Mouse (Mus musculus) liver, adult (tissue): ENCODE measurements around the gene Wdtc1.

Experiments
- GATA4 ChIP-seq: IDR thresholded peaks from 2 replicates; pipeline ENCODE4 v1.6.1; 2014; ENCODE audit warnings: mild to moderate bottlenecking, low read length; ENCODE audit not compliant: insufficient replicate concordance

Wdtc1 gene

DNA sequence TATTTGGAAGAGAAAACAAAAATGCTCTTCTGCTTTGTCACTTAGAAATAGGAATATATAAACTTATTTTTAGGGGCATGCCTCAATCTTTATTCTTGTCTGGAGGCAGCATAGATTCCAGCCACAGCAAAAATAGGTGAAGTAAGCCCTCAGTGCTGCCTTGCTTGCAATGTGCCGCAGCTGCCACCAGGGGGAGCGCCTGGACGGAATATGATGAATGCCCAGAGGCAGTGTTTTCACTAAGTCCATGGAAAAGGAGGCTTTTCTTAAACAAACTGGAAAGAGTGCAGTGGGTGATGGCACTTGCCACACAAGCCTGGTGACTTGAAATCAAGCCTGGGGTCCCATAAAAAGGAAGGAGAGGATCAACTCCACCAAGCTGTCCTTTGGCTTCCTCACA lies 43.3 kb downstream of the Wdtc1 start:
- no peak for TF ChIP-seq GATA4

DNA sequence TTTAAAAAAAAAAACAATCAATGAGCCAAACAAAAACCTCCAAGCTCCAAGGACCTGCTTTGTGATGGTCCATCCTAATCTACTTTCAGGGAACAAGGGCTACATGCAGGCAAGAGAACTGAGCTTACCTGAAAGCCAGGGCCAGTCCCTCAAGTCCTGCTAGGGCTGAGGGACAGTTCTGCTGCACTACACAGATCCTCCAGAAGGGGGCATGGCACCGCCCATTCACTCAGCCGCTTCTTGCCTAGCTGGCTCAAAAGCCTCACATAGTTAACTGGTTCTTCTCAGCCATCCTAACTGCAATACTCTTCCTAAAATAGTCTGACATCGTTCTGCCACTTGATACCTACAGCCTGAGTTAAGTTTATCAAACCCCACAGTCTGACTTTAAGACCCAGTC lies 46.0 kb downstream of the Wdtc1 start:
- no peak for TF ChIP-seq GATA4

DNA sequence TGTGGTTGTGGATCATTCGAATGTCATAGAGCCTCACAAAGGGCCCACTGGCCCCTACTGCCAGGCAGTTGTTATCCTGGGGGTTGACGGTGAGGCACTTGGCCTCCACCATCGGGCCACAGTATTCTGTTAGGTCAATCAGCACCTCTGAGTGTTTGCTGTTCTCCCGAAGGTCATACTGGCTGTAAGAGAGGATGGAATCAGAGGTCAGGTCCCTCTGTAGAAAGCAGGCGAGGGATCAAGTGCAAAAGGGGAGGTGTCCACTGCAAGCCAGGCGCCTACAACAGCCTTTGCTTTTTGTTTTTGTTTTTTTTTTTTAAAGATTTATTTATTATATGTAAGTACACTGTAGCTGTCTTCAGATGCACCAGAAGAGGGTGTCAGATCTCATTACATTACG lies 47.5 kb downstream of the Wdtc1 start:
- no peak for TF ChIP-seq GATA4

DNA sequence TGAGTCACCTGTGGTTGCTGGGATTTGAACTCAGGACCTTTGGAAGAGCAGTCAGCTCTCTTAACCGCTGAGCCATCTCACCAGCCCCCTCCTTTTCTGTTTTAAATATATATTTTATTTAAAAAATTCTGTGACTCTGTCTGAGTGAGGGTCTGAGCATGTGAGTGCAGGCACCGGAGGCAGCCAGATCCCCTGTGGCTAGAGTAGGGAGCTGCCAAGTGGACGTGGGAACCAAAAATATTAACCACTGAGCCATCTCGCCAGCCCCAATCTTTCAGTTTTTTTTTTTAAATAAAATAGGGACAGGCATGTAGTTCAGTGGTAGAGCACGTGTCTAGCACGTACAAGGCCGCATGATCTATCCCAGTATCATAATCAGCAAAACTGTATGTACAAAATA lies 48.5 kb downstream of the Wdtc1 start:
- TF ChIP-seq GATA4, result no peak

DNA sequence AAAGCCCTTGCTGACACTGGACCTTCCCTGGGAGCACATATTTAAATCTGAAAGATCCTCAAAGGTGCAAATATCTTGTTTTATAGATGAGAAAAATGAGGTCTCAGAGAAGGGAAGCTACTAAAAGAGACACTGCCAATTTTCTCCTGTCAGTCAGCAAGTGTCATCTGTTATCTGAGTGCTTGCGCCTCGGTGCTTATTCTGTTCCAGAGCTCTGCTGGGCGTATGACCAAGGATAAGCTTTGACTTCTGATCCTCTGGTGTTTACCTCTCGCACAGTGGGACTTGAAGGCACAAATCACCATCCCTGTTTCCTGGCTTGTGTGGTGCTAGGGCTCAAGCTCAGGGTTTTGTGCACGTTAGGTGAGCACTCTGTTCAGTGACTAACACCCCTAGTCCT lies 50.6 kb downstream of the Wdtc1 start:
- no peak for TF ChIP-seq GATA4

DNA sequence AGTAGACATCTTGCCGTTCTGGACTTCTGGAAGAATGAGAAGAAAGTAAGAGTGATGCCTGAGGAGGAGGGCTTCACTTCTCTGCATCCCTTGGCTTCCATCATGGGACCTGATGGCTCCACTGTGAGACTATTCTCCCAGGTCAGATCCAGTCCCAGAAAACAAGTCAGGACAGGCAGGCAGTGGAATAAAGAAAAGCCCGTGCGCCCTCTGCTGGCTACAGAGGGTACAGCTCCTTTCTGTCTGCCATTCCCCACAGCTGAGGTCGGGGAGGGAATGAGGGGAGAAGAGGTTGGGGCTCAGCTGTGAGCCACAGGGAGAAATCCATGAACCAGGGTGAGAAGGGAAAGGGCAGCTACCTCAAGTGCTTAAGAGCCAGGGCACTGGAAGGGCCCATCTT lies 51.5 kb downstream of the Wdtc1 start:
- TF ChIP-seq GATA4, result no peak

DNA sequence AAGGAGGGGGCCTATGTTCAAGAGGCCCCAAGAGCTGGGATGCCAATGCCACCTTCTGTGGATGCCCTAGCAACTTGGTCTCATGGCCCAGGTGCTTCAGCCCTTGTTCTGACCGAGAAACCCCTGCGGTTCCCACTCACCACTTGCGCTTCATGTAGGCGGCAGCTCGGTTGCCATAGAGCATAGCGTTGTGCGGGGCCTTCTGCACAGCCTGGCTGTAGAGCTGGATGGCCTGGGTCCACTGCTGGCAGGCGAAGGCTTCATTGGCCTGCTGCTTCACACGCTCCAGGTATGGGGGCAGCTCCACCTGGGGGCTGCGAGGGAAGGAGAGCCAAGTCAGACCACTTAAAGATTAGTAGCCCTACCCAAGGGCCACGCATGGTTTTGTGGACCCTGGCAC lies 52.9 kb downstream of the Wdtc1 start:
- no peak for TF ChIP-seq GATA4

DNA sequence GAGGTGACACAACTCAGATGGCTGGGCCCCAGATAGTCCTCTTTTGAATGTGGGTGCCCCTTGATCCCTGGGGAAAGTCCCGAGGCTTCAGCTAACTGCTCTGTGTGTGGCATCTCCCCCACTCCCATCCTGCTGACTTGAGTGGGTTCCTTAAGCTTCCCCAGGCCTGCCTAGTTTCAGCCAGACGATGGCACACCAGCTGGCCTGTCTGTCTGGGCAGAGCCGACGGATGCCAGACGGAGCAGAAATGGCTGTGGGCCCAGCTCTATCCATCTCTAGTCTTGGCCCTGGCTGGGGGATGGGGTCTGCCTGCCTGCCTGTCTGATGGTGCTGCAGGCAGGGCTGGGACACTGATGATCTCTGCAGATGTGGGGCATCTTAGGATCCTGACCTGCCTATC lies 53.6 kb downstream of the Wdtc1 start:
- no peak for TF ChIP-seq GATA4

DNA sequence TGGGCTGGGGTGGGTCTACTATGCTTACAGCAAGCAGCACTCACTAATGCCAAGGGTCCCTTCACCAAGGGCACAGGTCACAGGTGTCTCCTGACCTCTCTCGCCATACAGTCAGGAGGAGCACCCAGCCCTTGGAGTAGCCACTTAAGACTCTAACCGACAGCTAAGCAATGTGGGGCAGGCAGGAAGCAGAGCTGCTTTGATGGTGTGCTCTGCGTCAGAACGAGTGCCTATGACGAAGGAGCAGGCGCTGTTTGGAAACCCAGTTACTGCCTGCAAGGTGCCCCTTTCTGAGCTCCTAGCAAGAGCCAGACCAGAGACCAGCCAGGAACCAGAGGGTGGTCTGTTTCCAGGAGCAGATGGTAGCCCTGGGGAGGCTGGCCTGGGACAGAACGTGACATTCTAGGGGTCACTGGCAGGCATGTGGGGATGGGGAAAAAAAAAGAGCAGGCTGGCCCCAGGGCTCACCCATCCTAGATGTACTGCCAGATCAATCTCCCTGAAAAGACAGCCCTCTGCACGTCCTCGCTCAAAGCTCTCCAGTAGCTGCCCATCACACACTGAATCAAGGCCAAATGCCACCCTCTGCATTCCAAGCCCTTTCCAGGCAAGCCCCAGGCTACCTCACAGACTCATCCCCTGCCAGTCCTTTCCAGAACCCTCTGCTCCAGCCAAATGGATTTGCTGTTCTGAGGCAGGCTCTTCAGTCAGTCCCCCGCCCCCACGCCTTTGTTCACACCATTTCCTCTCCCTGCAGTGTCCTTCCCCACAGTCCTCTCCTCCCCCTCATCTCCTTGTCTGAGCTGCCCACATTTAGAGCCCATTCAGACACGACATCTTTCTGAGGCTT lies 54.5 kb downstream of the Wdtc1 start:
- TF ChIP-seq GATA4, result no peak

DNA sequence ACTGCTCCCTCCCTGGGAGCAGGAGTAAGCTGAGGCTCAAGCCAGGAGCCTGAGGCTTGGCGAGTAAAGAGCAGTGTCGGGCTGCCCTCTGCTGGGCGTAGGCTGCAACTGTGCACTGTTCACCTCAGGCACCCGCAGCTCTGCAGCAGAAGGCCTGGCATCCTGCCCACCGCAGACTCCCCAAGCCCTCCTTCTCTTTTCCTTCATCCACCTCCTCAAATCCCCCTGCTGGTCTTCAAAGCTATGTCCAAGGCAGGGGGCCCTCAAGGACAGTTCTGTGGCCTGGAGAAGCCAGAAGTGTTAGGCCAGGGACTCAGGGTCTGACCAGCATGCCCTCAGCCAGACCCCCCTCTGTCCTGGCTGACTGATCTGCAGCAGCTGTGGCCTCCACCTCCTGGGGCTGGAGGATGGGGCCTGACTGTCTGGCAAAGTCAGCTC lies 55.5 kb downstream of the Wdtc1 start:
- no peak for TF ChIP-seq GATA4

DNA sequence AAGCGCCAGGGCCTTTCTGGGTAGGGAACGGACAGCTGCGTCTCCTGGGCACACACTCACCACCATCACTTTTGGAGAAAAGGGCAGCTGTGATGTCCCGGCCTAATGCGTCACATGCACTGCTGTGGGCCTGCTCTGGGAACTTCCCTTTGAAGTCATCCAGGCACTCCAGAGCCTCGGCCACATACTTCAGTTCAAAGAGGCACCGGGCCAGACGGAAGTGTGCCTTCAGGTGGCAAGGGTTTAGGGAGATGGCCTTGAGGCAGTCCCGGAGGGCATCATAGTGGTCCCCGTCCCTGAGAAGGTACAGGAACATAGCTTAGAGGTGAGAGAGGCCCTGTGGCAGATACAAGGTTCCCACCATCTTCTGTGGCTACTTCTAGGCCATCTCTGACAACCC lies 55.9 kb downstream of the Wdtc1 start:
- no peak for TF ChIP-seq GATA4

DNA sequence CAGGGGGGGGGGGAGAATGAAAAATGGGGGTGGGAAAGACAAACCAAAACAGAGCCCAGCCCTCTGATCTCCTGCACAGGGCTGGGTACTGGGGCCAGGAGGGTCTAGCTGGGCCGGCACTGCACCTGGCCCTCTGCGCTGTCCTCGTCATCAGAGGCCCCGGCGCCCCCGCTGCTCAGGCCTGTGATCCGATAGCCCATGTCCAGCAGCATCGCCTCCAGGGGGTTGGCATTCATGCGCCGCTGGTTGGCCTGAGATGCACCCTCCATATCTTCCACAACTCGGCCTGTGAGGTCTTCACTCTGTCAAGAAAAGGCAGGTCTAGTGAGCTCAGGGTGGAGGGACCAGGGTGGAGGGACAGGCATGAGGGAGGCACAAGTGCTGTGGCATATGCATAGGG lies 59.2 kb downstream of the Wdtc1 start:
- no peak for TF ChIP-seq GATA4

DNA sequence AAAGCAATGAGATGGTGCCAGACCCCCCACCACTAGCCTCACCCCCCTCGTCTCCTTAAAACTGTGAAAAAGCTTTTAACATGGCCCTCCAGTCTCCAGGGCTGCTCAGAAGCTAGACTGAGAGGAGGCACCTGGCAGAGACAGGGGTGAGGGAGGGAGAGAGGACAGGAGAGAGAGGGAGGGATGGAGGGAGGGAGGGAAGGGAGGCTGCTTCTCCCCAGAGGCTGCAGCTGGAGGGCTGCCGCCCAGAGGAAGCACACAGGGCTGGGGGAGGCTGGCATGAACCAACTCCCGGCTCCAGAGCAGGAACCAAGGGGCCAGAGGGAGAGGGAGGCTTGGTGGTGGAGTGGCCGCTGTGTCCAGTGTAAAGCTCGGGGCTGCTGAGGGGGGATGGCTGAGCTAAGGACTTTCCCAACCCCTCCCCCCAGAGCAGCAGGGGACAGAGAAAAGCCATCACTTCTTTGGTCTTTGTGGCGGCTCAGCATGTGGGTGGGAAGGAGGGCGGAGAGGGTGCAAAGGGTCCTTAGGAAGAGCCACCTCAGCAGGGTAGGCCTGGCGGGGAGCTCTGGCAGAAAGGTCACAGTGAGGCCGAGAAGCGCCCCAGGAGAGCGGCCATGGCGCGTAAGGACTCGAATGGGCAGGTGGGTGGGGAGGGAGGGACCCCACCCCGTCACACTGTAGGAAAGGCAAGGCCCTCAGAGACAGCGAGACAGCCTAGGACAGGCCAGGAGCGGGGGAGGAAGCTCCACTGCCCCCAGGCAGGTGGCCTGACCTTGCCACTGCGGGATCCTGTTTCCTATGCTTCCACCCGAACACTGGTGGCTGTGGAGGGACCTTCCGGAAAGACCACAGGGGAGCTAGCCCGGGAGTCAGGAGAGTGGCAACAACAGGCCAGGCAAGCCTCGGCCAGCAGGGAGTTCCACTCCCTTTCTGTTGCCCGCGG lies 60.1 kb downstream of the Wdtc1 start:
- TF ChIP-seq GATA4, result no peak

DNA sequence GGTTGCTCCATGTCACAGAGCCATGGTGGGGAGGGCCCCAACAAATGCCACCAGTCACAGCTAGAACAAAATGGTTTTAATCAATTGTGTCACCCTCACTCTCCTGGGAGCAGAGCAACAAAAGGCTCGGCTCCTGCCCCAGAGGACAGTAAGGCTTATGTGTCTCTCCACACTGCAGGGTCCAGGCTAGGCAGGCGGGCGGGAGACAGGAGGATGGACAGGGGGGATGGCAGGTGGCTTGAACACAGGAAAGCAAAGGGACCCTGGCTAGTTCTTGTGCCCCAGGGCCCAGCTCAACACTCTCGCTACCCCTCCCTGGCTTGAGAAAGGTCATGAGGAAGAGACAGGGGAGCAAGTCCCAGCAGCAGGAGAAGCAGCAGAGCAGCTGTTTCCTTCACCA lies 60.9 kb downstream of the Wdtc1 start:
- TF ChIP-seq GATA4, result no peak

DNA sequence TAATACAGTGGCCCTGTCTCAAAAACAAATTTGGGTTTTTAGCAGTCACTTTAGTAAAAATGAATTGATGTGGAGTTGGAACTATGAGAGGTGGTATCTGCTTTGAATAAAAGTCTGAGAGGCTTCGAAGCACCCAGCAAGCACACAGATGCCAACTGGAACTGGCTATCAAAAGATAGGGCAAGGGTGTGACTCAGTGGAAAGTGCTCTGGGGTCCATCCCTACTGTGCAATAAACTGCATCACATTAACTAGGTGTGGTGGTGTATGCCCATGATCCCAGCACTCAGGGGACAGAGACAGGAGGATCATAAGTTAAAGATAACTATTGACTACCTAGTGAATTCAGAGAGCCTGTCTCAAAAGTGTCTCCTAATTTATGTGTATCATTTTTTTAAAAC lies 62.0 kb downstream of the Wdtc1 start:
- TF ChIP-seq GATA4, result no peak

DNA sequence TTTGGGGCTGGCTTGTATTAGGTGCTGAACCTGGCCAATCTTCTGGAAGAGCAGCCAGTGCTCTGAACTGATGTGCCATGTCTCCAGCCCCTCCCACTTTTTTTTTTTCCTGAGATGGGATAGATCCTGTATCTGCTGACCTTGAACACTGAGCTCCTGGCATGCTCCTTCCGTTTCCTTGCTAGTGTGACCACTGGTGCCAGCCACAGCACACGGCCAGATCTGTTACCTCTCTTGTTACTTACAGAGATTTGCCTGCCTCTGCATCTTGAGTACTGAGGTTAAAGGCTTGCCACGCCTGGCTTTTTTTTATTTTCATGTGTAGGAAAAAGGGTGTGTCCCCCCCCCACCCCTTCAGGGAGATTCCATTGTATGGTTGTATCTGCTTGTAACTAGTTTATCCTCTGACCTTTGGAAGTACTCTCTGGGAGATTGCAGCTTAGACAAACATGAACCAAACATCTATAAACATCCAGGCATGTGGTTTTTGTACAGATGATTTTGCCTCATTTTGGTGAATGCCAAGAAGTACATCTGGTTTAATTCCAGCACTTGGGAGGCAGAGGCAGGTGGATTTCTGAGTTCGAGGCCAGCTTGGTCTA lies 66.7 kb downstream of the Wdtc1 start:
- 0 out of 2 replicates have a peak, but pooled peaks have one; percentile 22 for TF ChIP-seq GATA4
